In genomic region chr19:5937095-5937835, GRCm38 (mm10) we compare ENCODE assay signal across 12 mouse cellular contexts. TPM values are rescaled to one million over a fixed set of nuclear protein-coding genes. Genes with fewer than 3 reads are reported as not detected.
A peak's percentile ranks its signal among the peaks of the same experiment; 100 is the strongest.
DNase-seq lines count a peak whose midpoint lies in the region; ATAC-seq and TF ChIP-seq lines count a peak whose summit lies in the region.
"Had no signal": no experiment of that assay in that cellular context is flagged by ENCODE, and none has a peak within 500 bp of the region (broad histone marks: within the 10 kb centered on the region; RNA-seq: fewer than 3 reads in every experiment).

No protein-coding gene starts in this region.

- WGBS in kidney, embryonic 16.5 days, result 79% methylated on average over 21 of the region's 21 CpGs
- 76% methylated on average over 21 of the region's 21 CpGs for WGBS in kidney, embryonic 15.5 days
- 47% methylated on average over 21 of the region's 21 CpGs for WGBS in forebrain, postnatal 0 days
- 36% methylated on average over 21 of the region's 21 CpGs for WGBS in hindbrain, postnatal 0 days
- WGBS in midbrain, embryonic 15.5 days, result 53% methylated on average over 21 of the region's 21 CpGs

- ATAC-seq in kidney, embryonic 16.5 days (ENCODE audit: low FRiP score, low TSS enrichment), result no peak
- ATAC-seq in kidney, embryonic 15.5 days (replicated peaks; ENCODE audit: low FRiP score), result no peak
- 0 out of 2 replicates have a peak, but pooled peaks have one; percentile 6 for ATAC-seq in forebrain, postnatal 0 days
- ATAC-seq in hindbrain, postnatal 0 days, result no peak
- no peak for ATAC-seq in midbrain, embryonic 15.5 days (replicated peaks)

- no peak overlapping the region for H3K27ac ChIP-seq in kidney, embryonic 16.5 days (ENCODE audit: low read length)
- H3K27ac ChIP-seq in kidney, embryonic 15.5 days, result no peak overlapping the region
- H3K27ac ChIP-seq in forebrain, postnatal 0 days (ENCODE audit: low read depth, low read length), result no peak overlapping the region
- peak overlapping the region; percentile 34; the same call in 1 of the 2 replicates for H3K27ac ChIP-seq in hindbrain, postnatal 0 days
- peak overlapping the region; percentile 58; the same call in 1 of the 2 replicates for H3K27ac ChIP-seq in midbrain, embryonic 15.5 days

- no peak for TF ChIP-seq CTCF in forebrain, postnatal 0 days (IDR thresholded peaks at IDR 0.05; ENCODE audit: low read depth)
- no peak for TF ChIP-seq CTCF in hindbrain, postnatal 0 days (IDR thresholded peaks at IDR 0.05; ENCODE audit: low read depth)

- H3K9me3 ChIP-seq in kidney, embryonic 16.5 days (ENCODE audit: low read length), result no peaks in the 10 kb centered on the region
- H3K9me3 ChIP-seq in kidney, embryonic 15.5 days (replicated peaks), result no peaks in the 10 kb centered on the region
- H3K9me3 ChIP-seq in forebrain, postnatal 0 days (ENCODE audit: low read length), result no peaks in the 10 kb centered on the region
- H3K9me3 ChIP-seq in hindbrain, postnatal 0 days (ENCODE audit: low read length), result no peaks in the 10 kb centered on the region
- H3K9me3 ChIP-seq in midbrain, embryonic 15.5 days, result no peaks in the 10 kb centered on the region
- H3K9me3 ChIP-seq: G1E had no signal

- H3K9ac ChIP-seq in kidney, embryonic 16.5 days (replicated peaks; ENCODE audit: low read length), result 0 out of 2 replicates have a peak overlapping the region, but pooled peaks have one; percentile 1
- no peak overlapping the region for H3K9ac ChIP-seq in kidney, embryonic 15.5 days
- no peak overlapping the region for H3K9ac ChIP-seq in forebrain, postnatal 0 days
- H3K9ac ChIP-seq in hindbrain, postnatal 0 days (replicated peaks; ENCODE audit: low read length), result no peak overlapping the region
- H3K9ac ChIP-seq in midbrain, embryonic 15.5 days, result no peak overlapping the region

- peaks cover 46% of the 10 kb centered on the region for H3K4me1 ChIP-seq in kidney, embryonic 16.5 days (ENCODE audit: insufficient read depth, low read length)
- peaks cover 50% of the 10 kb centered on the region for H3K4me1 ChIP-seq in kidney, embryonic 15.5 days
- no peaks in the 10 kb centered on the region for H3K4me1 ChIP-seq in forebrain, postnatal 0 days (ENCODE audit: insufficient read depth)
- peaks cover 9% of the 10 kb centered on the region for H3K4me1 ChIP-seq in hindbrain, postnatal 0 days (ENCODE audit: insufficient read depth, low read length)
- peaks cover 10% of the 10 kb centered on the region for H3K4me1 ChIP-seq in midbrain, embryonic 15.5 days

- H3K4me2 ChIP-seq in kidney, embryonic 16.5 days (replicated peaks; ENCODE audit: low read depth, low read length), result no peak overlapping the region
- no peak overlapping the region for H3K4me2 ChIP-seq in kidney, embryonic 15.5 days
- H3K4me2 ChIP-seq in forebrain, postnatal 0 days (ENCODE audit: low read depth), result 0 out of 2 replicates have a peak overlapping the region, but pooled peaks have one; percentile 8
- H3K4me2 ChIP-seq in hindbrain, postnatal 0 days (ENCODE audit: low read depth, low read length), result peak overlapping the region; percentile 42
- H3K4me2 ChIP-seq in midbrain, embryonic 15.5 days, result peak overlapping the region; percentile 34

- no peak overlapping the region for H3K4me3 ChIP-seq in kidney, embryonic 16.5 days (ENCODE audit: low read length)
- H3K4me3 ChIP-seq in kidney, embryonic 15.5 days (replicated peaks), result no peak overlapping the region
- H3K4me3 ChIP-seq in forebrain, postnatal 0 days (ENCODE audit: low read depth, low read length), result no peak overlapping the region
- no peak overlapping the region for H3K4me3 ChIP-seq in hindbrain, postnatal 0 days (ENCODE audit: low read length)
- H3K4me3 ChIP-seq in midbrain, embryonic 15.5 days, result no peak overlapping the region

- H3K36me3 ChIP-seq in kidney, embryonic 16.5 days (ENCODE audit: insufficient read depth, low read length), result no peaks in the 10 kb centered on the region; the same call in 1 of the 2 replicates
- H3K36me3 ChIP-seq in kidney, embryonic 15.5 days, result peaks cover 25% of the 10 kb centered on the region
- H3K36me3 ChIP-seq in forebrain, postnatal 0 days (ENCODE audit: insufficient read depth), result no peaks in the 10 kb centered on the region
- no peaks in the 10 kb centered on the region for H3K36me3 ChIP-seq in hindbrain, postnatal 0 days (ENCODE audit: insufficient read depth, low read length)
- no peaks in the 10 kb centered on the region for H3K36me3 ChIP-seq in midbrain, embryonic 15.5 days (replicated peaks)

- H3K27me3 ChIP-seq in kidney, embryonic 16.5 days (ENCODE audit: insufficient read depth, low read length), result no peaks in the 10 kb centered on the region
- H3K27me3 ChIP-seq in kidney, embryonic 15.5 days, result no peaks in the 10 kb centered on the region
- no peaks in the 10 kb centered on the region for H3K27me3 ChIP-seq in forebrain, postnatal 0 days (ENCODE audit: insufficient read depth, low read length)
- H3K27me3 ChIP-seq in hindbrain, postnatal 0 days (ENCODE audit: insufficient read depth, low read length), result no peaks in the 10 kb centered on the region
- no peaks in the 10 kb centered on the region for H3K27me3 ChIP-seq in midbrain, embryonic 15.5 days (replicated peaks)

- DNase-seq in forebrain, postnatal 0 days, result no peak
- no peak for DNase-seq in hindbrain, postnatal 0 days (ENCODE audit: low spot score)
- no peak for DNase-seq in adrenal gland, postnatal 14 days
- DNase-seq in kidney, postnatal 10 days, result no peak
- DNase-seq: gastrocnemius, postnatal 10 days; kidney, postnatal 36 days; thymus, postnatal 25 days had no signal

RNA-seq across cellular contexts. Expression of gene Cdc42ep2, which starts 12.6 kb away (rescaled TPM):
- 16.5 and 17.3 TPM in 2 replicates for polyA plus RNA-seq in kidney, embryonic 16.5 days (2015; fragmentation: Nextera tagmentation; extraction: Ambion mirVana)
- polyA plus RNA-seq in kidney, embryonic 15.5 days (2015; fragmentation: Nextera tagmentation; extraction: Ambion mirVana), result 13.4 and 15.5 TPM in 2 replicates
- total RNA-seq in forebrain, postnatal 0 days (2014; rRNA removed), result 13.3 and 18.4 TPM in 2 replicates
- polyA plus RNA-seq in forebrain, postnatal 0 days (2015; fragmentation: Nextera tagmentation; extraction: Ambion mirVana), result 13.5 and 15.6 TPM in 2 replicates
- 22.0 and 28.0 TPM in 2 replicates for total RNA-seq in hindbrain, postnatal 0 days (2014; rRNA removed)
- polyA plus RNA-seq in hindbrain, postnatal 0 days (2015; fragmentation: Nextera tagmentation; extraction: Ambion mirVana), result 17.4 and 18.0 TPM in 2 replicates
- polyA plus RNA-seq in midbrain, embryonic 15.5 days (2015; fragmentation: Nextera tagmentation; extraction: Ambion mirVana), result 16.3 and 16.7 TPM in 2 replicates
- total RNA-seq in adrenal gland, postnatal 14 days (2021), result 9.6 and 9.7 TPM in 2 replicates
- total RNA-seq: megakaryocyte progenitor cell, adult 5-6 weeks had no signal

RNA-seq across cellular contexts. Expression of gene Dpf2, which starts 24.5 kb away (rescaled TPM):
- polyA plus RNA-seq in kidney, embryonic 16.5 days (2015; fragmentation: Nextera tagmentation; extraction: Ambion mirVana), result 185 and 188 TPM in 2 replicates
- polyA plus RNA-seq in kidney, embryonic 15.5 days (2015; fragmentation: Nextera tagmentation; extraction: Ambion mirVana), result 166 and 178 TPM in 2 replicates
- total RNA-seq in forebrain, postnatal 0 days (2014; rRNA removed), result 52.8 and 64.5 TPM in 2 replicates
- 56.8 and 60.1 TPM in 2 replicates for polyA plus RNA-seq in forebrain, postnatal 0 days (2015; fragmentation: Nextera tagmentation; extraction: Ambion mirVana)
- 61.7 and 77.4 TPM in 2 replicates for total RNA-seq in hindbrain, postnatal 0 days (2014; rRNA removed)
- polyA plus RNA-seq in hindbrain, postnatal 0 days (2015; fragmentation: Nextera tagmentation; extraction: Ambion mirVana), result 69.5 and 70.2 TPM in 2 replicates
- polyA plus RNA-seq in midbrain, embryonic 15.5 days (2015; fragmentation: Nextera tagmentation; extraction: Ambion mirVana), result 122 and 130 TPM in 2 replicates
- total RNA-seq in adrenal gland, postnatal 14 days (2021), result 118 and 119 TPM in 2 replicates

RNA-seq across cellular contexts. Expression of gene Pola2, which starts 26.7 kb away (rescaled TPM):
- polyA plus RNA-seq in kidney, embryonic 16.5 days (2015; fragmentation: Nextera tagmentation; extraction: Ambion mirVana), result 77.7 and 82.1 TPM in 2 replicates
- 75.3 and 83.2 TPM in 2 replicates for polyA plus RNA-seq in kidney, embryonic 15.5 days (2015; fragmentation: Nextera tagmentation; extraction: Ambion mirVana)
- 12.4 and 18.1 TPM in 2 replicates for total RNA-seq in forebrain, postnatal 0 days (2014; rRNA removed)
- polyA plus RNA-seq in forebrain, postnatal 0 days (2015; fragmentation: Nextera tagmentation; extraction: Ambion mirVana), result 13.7 and 15.3 TPM in 2 replicates
- total RNA-seq in hindbrain, postnatal 0 days (2014; rRNA removed), result 23.4 and 28.9 TPM in 2 replicates
- polyA plus RNA-seq in hindbrain, postnatal 0 days (2015; fragmentation: Nextera tagmentation; extraction: Ambion mirVana), result 19.5 and 21.5 TPM in 2 replicates
- polyA plus RNA-seq in midbrain, embryonic 15.5 days (2015; fragmentation: Nextera tagmentation; extraction: Ambion mirVana), result 25.3 and 25.4 TPM in 2 replicates
- 24.6 and 28.4 TPM in 2 replicates for total RNA-seq in adrenal gland, postnatal 14 days (2021)

RNA-seq across cellular contexts. Expression of gene Tigd3, which starts 43.3 kb away (rescaled TPM):
- 3.7 and 4.4 TPM in 2 replicates for polyA plus RNA-seq in kidney, embryonic 16.5 days (2015; fragmentation: Nextera tagmentation; extraction: Ambion mirVana)
- polyA plus RNA-seq in kidney, embryonic 15.5 days (2015; fragmentation: Nextera tagmentation; extraction: Ambion mirVana), result 4.2 and 4.7 TPM in 2 replicates
- total RNA-seq in forebrain, postnatal 0 days (2014; rRNA removed), result 9.9 and 14.2 TPM in 2 replicates
- polyA plus RNA-seq in forebrain, postnatal 0 days (2015; fragmentation: Nextera tagmentation; extraction: Ambion mirVana), result 8.6 and 10.2 TPM in 2 replicates
- 7.5 and 10.1 TPM in 2 replicates for total RNA-seq in hindbrain, postnatal 0 days (2014; rRNA removed)
- polyA plus RNA-seq in hindbrain, postnatal 0 days (2015; fragmentation: Nextera tagmentation; extraction: Ambion mirVana), result 7.1 and 7.5 TPM in 2 replicates
- 13.8 and 16.4 TPM in 2 replicates for polyA plus RNA-seq in midbrain, embryonic 15.5 days (2015; fragmentation: Nextera tagmentation; extraction: Ambion mirVana)
- total RNA-seq in adrenal gland, postnatal 14 days (2021), result 1.4 and 1.7 TPM in 2 replicates

RNA-seq across cellular contexts. Expression of gene Slc22a20, which starts 48.7 kb away (rescaled TPM):
- polyA plus RNA-seq in kidney, embryonic 16.5 days (2015; fragmentation: Nextera tagmentation; extraction: Ambion mirVana), result not detected in 2 replicates
- not detected in 2 replicates for polyA plus RNA-seq in kidney, embryonic 15.5 days (2015; fragmentation: Nextera tagmentation; extraction: Ambion mirVana)
- not detected in 2 replicates for total RNA-seq in forebrain, postnatal 0 days (2014; rRNA removed)
- polyA plus RNA-seq in forebrain, postnatal 0 days (2015; fragmentation: Nextera tagmentation; extraction: Ambion mirVana), result not detected in 2 replicates
- not detected in 2 replicates for total RNA-seq in hindbrain, postnatal 0 days (2014; rRNA removed)
- polyA plus RNA-seq in hindbrain, postnatal 0 days (2015; fragmentation: Nextera tagmentation; extraction: Ambion mirVana), result not detected in 2 replicates
- not detected in 2 replicates for polyA plus RNA-seq in midbrain, embryonic 15.5 days (2015; fragmentation: Nextera tagmentation; extraction: Ambion mirVana)
- not detected in 2 replicates for total RNA-seq in adrenal gland, postnatal 14 days (2021)
- total RNA-seq: G1E; gastrocnemius, postnatal 10 days; megakaryocyte progenitor cell, adult 5-6 weeks had no signal
- polyA plus RNA-seq: G1E had no signal

Comparison
In these comparisons a context has a peak if more than half of its experiments do, and no peak if none do; other contexts are left out.
1. H3K27ac ChIP-seq: peak in hindbrain, postnatal 0 days (single experiment) and midbrain, embryonic 15.5 days (single experiment); none in kidney, embryonic 16.5 days (single experiment), kidney, embryonic 15.5 days (single experiment) and forebrain, postnatal 0 days (single experiment).
2. H3K4me2 ChIP-seq: peak in forebrain, postnatal 0 days (single experiment), hindbrain, postnatal 0 days (single experiment) and midbrain, embryonic 15.5 days (single experiment); none in kidney, embryonic 16.5 days (single experiment) and kidney, embryonic 15.5 days (single experiment).